Mouse (Mus musculus) urinary bladder, adult 2 months (tissue): ENCODE data around the gene Gimap4. TPM values are rescaled to one million over a fixed set of nuclear protein-coding genes. Genes with fewer than 3 reads are reported as not detected.

Experiments used
- DNase-seq: peaks from one replicate; pipeline ENCODE4 v3.0.0; 2022; ENCODE audit warnings: low spot score
- polyA plus RNA-seq: library from polyadenylated mRNA; depleted of rRNA; stranded (reverse); fragments of >200 nt; gene quantifications from 2 replicates; pipeline ENCODE4 v1.2.3, GENCODE M21; 2012

Gimap4 gene
- polyA plus RNA-seq, 1 experiment = 19.0 TPM

- no peak for DNase-seq
Observed at GRCm38 (mm10) chr6:48700251-48701075, 16.1 kb downstream of the Gimap4 start.

DNA sequence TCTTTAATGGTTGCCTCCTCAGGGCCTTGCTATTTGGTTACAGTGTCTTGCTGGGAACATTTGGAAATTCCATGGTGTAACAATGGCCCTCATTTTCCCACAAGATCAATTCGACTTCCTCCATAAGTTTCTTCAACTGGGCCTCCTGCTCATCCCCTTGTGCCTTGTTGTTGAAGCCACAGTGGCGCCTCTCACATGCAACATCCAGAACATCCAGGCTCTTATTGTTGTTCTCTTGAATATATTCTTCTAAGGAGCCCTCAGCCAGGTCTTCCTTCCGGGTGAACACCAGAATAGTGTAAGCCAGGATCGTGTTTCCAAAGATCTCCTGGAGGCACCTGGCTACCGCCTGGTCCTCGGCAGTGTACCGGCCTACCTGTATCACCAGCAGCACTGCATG is 17.8 kb downstream of the Gimap4 start:
- DNase-seq = no peak

GRCm38 (mm10) chr6:48702601-48703000 is 18.3 kb downstream of the Gimap4 start:
- DNase-seq = no peak

GRCm38 (mm10) chr6:48704146-48704545 is 19.8 kb downstream of the Gimap4 start:
- no peak for DNase-seq

DNA sequence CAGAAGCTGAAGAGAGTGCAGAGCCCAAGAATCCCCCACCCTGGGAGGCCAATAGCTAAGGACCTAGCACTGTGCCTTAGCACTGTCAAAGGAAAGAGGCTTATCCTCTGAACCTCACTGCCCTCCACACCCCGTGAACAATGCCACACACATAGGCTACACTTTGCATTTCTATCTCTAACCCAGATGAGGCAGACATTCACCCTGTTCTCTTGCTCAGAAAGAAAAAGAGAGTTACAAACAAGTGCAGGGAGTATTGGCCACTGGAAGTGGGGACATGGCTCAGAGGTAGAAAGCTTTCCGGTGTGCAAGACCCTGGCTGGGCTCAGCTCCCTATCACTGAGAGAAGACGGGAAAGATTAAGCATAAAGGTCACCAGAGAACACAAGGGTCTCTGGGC is 21.8 kb downstream of the Gimap4 start:
- DNase-seq = no peak

GRCm38 (mm10) chr6:48718455-48718854 is 34.1 kb downstream of the Gimap4 start, which contains the start of the genes Gm28053 and Gimap7:
Gene Gm28053 (plus strand): TSS chr6:48718607.
Gene Gimap7 (plus strand): TSS chr6:48718621.
- no peak for DNase-seq

GRCm38 (mm10) chr6:48720326-48720725 is 36.0 kb downstream of the Gimap4 start:
- DNase-seq = no peak

DNA sequence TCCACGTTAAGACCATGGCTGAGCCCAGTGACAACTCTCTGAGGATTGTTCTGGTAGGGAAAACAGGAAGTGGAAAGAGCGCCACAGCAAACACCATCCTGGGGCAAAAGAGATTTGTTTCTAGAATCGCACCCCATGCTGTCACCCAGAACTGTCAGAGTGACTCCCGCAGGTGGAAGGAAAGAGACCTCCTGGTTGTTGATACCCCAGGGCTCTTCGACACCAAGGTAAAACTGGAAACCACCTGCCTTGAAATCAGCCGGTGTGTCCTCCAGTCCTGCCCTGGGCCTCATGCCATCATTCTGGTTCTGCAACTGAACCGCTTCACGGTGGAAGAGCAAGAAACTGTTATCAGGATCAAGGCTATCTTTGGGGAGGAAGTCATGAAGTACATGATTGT is 39.1 kb downstream of the Gimap4 start:
- no peak for DNase-seq

- no peak for DNase-seq
Observed at GRCm38 (mm10) chr6:48725476-48725875, 41.1 kb downstream of the Gimap4 start.

- DNase-seq = no peak
Observed at GRCm38 (mm10) chr6:48727761-48728160, 43.4 kb downstream of the Gimap4 start.

DNA sequence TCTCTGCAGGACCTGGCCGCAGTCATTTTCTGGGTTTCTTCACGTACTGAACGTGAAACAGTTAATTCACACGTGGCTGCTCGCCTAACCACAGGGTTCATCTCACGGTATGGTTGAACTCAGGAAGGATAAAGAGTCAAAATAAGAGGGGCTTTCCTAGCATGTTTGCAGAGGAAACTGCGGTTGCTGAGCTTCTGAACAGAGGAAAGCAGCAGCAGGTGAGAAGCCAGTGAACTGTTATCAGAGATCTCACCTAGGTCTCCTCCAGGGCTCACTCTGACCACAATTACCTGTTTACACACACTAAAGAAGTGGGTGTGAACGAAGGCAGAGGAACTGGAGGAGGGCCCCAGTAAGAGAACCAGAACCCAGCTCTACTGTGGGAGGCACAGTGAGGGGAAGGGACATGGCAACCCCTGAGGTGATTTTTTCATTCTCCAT is 48.5 kb downstream of the Gimap4 start:
- no peak for DNase-seq

DNA sequence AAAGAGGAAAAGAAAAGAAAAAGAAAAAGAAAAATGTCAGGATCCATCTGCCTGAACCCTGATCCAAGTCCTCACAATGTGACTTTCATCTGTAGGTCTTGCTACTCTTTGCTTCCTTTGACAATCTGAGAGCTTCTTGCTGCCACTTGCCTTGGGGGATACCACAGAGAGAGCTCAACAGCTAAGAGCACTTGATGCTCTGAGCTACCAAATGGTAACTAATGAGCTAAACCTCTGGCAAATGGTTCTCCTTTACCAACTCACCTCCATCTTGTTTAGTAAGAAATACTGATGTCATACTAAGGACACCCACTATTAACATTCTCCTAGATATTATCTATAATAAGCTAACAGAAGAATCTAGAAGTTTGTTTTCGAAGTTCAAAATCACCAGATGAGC is 49.3 kb downstream of the Gimap4 start:
- DNase-seq = no peak

DNA sequence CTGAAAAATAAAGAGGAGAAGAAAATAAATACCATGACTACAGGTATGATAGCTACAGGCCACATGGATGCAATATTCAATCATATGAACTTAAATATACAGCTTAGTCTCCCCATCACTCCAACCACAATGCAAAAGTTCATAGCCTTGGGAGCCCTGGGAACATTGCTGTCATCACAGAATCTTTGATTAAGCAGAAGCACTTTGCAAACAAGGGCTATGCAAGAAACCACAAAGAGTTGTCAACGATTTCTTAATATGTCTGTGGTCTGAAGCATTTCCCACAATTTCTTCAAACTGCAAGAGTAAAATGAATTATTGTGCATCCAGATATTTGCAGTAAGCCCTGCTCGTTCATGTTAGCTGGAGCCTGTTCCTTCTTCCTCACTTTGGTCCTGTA is 52.7 kb downstream of the Gimap4 start:
- DNase-seq = no peak

DNA sequence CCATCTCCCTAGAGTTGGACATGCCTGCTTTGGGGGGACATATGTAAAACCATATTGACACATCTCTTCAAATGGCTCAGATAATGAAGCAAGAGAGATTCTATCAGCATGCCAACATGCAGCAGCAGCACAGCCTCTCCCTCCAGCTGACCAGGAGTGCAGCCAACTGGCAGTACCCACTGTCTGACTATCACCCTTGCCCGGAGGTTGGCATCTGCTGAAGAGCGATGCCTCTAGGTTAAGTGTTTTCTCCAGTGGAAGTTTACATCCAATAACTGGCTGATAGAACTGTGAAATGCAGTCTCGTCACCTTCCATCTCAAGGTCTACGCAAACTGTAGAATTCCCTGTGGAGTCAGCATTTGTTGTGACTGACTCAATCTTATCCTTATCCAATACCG is 53.3 kb downstream of the Gimap4 start:
- no peak for DNase-seq

DNA sequence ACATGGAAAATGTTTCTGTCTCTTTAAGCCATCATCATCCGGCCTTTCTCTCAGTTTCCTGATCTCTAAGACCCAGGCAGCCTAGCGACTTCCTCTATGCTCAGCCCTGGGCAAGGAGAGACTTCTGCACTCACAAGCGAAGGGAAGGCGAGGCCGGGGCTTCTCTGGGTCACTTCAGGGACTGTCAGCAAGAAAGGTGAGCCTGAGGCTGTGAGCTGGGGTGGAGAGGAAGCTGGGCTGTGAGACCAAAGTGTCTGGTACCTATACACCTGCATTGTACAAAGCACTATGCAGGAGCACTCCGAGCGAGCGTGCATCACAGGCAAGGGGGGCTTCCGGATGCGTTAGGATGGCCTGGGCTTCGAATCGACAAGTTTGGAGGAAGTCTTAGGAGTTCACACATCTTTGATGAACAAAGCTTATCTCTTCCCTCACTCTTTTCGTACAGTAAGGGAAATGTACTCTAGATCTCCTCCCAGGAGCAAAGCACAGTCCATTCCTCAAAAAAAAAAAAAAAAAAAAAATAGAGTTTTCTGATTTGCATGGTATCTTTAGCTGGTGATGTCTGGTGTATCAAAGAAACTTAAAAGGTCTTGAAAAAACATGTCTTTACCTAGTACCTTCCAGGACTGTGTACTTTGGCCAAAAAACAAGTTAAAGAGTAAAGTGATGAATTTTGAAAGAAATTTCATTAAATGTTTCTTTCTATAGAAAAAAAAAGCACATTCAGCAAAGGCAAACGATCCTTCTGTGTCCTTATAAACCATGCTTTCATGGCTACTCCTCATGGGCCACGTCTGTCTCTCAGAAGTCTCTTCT is 54.8 kb downstream of the Gimap4 start, which contains the start of gene Gimap1:
Gene Gimap1 (plus strand): TSS at position 94 of the 819 bp plus-strand sequence.
- no peak for DNase-seq

- no peak for DNase-seq
Observed at GRCm38 (mm10) chr6:48739780-48740055, 55.4 kb downstream of the Gimap4 start.

- no peak for DNase-seq
Observed at GRCm38 (mm10) chr6:48740501-48741169, 56.3 kb downstream of the Gimap4 start.

- DNase-seq = no peak
Observed at GRCm38 (mm10) chr6:48741273-48741672, 56.9 kb downstream of the Gimap4 start.
